Mouse (Mus musculus): Measurements from ENCODE around the gene Ddx54. TPM values are rescaled to one million over a fixed set of nuclear protein-coding genes. Genes with fewer than 3 reads are reported as not detected.

Ddx54 gene
- polyA plus RNA-seq, 1 experiment from 2014 or later, result 46.5 TPM

GRCm38 (mm10) chr5:120620375-120621077 lies 8.0 kb downstream of the Ddx54 start:
- Histone ChIP-seq H3K9ac (no peak overlapping the region), H3K4me1 (peaks cover 8% of the 10 kb centered on the region), H3K36me3 (peaks cover 100% of the 10 kb centered on the region), H3K4me3 (no peak overlapping the region), H3K9me3 (peaks cover 5% of the 10 kb centered on the region), H3K4me2 (replicated peaks) (no peak overlapping the region), H3K27me3 (no peaks in the 10 kb centered on the region), H3K27ac (no peak overlapping the region)
- 74% methylated on average over 18 of the region's 18 CpGs for WGBS
- ATAC-seq (ENCODE audit: low FRiP score, low read depth), result no peak

GRCm38 (mm10) chr5:120621078-120621765 lies 8.7 kb downstream of the Ddx54 start:
- H3K36me3 ChIP-seq, result peaks cover 100% of the 10 kb centered on the region
- no peak overlapping the region for H3K4me2 ChIP-seq (replicated peaks)
- H3K9me3 ChIP-seq, result no peaks in the 10 kb centered on the region
- H3K4me3 ChIP-seq, result no peak overlapping the region
- H3K4me1 ChIP-seq, result peaks cover 8% of the 10 kb centered on the region
- WGBS, result 93% methylated on average over 23 of the region's 23 CpGs
- H3K9ac ChIP-seq, result no peak overlapping the region
- H3K27me3 ChIP-seq, result no peaks in the 10 kb centered on the region
- no peak overlapping the region for H3K27ac ChIP-seq
- ATAC-seq (ENCODE audit: low FRiP score, low read depth), result no peak

GRCm38 (mm10) chr5:120621846-120622197 lies 9.3 kb downstream of the Ddx54 start:
- no peak for ATAC-seq (ENCODE audit: low FRiP score, low read depth)
- Histone ChIP-seq H3K4me2 (replicated peaks) (no peak overlapping the region), H3K27ac (no peak overlapping the region), H3K4me3 (no peak overlapping the region), H3K27me3 (no peaks in the 10 kb centered on the region), H3K9ac (peak overlapping the region; percentile 45; the same call in 1 of the 2 replicates), H3K9me3 (no peaks in the 10 kb centered on the region), H3K4me1 (peaks cover 8% of the 10 kb centered on the region), H3K36me3 (peaks cover 100% of the 10 kb centered on the region)
- WGBS, result 87% methylated on average over 10 of the region's 10 CpGs

GRCm38 (mm10) chr5:120622198-120622851 lies 9.8 kb downstream of the Ddx54 start:
- Histone ChIP-seq H3K4me3 (no peak overlapping the region), H3K36me3 (peaks cover 100% of the 10 kb centered on the region), H3K4me1 (peaks cover 8% of the 10 kb centered on the region), H3K9me3 (no peaks in the 10 kb centered on the region), H3K9ac (peak overlapping the region; percentile 45; the same call in 1 of the 2 replicates), H3K27me3 (no peaks in the 10 kb centered on the region), H3K27ac (no peak overlapping the region), H3K4me2 (replicated peaks) (no peak overlapping the region)
- 47% methylated on average over 5 of the region's 5 CpGs for WGBS
- no peak for ATAC-seq (ENCODE audit: low FRiP score, low read depth)

- Histone ChIP-seq H3K27me3 (peaks cover 1% of the 10 kb centered on the region; the same call in 1 of the 2 replicates), H3K4me1 (peaks cover 14% of the 10 kb centered on the region), H3K4me2 (replicated peaks) (no peak overlapping the region), H3K9ac (no peak overlapping the region), H3K4me3 (no peak overlapping the region), H3K27ac (no peak overlapping the region), H3K36me3 (peaks cover 95% of the 10 kb centered on the region), H3K9me3 (no peaks in the 10 kb centered on the region)
- no peak for ATAC-seq (ENCODE audit: low FRiP score, low read depth)
- 95% methylated on average over 10 of the region's 10 CpGs for WGBS
Measured at GRCm38 (mm10) chr5:120624427-120624826, 11.9 kb downstream of the Ddx54 start.

GRCm38 (mm10) chr5:120626399-120626798 lies 13.9 kb downstream of the Ddx54 start:
- Histone ChIP-seq H3K4me1 (peaks cover 18% of the 10 kb centered on the region), H3K9ac (no peak overlapping the region), H3K4me2 (replicated peaks) (no peak overlapping the region), H3K27me3 (peaks cover 21% of the 10 kb centered on the region), H3K36me3 (peaks cover 76% of the 10 kb centered on the region), H3K27ac (no peak overlapping the region), H3K9me3 (no peaks in the 10 kb centered on the region), H3K4me3 (no peak overlapping the region)
- no peak for ATAC-seq (ENCODE audit: low FRiP score, low read depth)
- WGBS, result 29% methylated on average over 19 of the region's 19 CpGs

- peaks cover 63% of the 10 kb centered on the region for H3K36me3 ChIP-seq
- no peak overlapping the region for H3K4me2 ChIP-seq (replicated peaks)
- no peak overlapping the region for H3K4me3 ChIP-seq
- peaks cover 32% of the 10 kb centered on the region for H3K27me3 ChIP-seq
- H3K9me3 ChIP-seq, result peaks cover 6% of the 10 kb centered on the region; the same call in 1 of the 2 replicates
- H3K9ac ChIP-seq, result no peak overlapping the region
- 0 out of 2 replicates have a peak, but pooled peaks have one; percentile 29 for ATAC-seq (ENCODE audit: low FRiP score, low read depth)
- 90% methylated on average over 15 of the region's 15 CpGs for WGBS
- no peak overlapping the region; the same call in 1 of the 2 replicates for H3K27ac ChIP-seq
- peaks cover 10% of the 10 kb centered on the region for H3K4me1 ChIP-seq
Measured at GRCm38 (mm10) chr5:120627515-120628300, 15.2 kb downstream of the Ddx54 start.

- peaks cover 35% of the 10 kb centered on the region for H3K27me3 ChIP-seq
- H3K27ac ChIP-seq, result no peak overlapping the region
- 58% methylated on average over 7 of the region's 7 CpGs for WGBS
- H3K4me2 ChIP-seq (replicated peaks), result no peak overlapping the region
- peaks cover 53% of the 10 kb centered on the region for H3K36me3 ChIP-seq
- H3K4me3 ChIP-seq, result no peak overlapping the region
- H3K9ac ChIP-seq, result no peak overlapping the region
- ATAC-seq (ENCODE audit: low FRiP score, low read depth), result no peak
- peaks cover 10% of the 10 kb centered on the region for H3K4me1 ChIP-seq
- H3K9me3 ChIP-seq, result peaks cover 6% of the 10 kb centered on the region; the same call in 1 of the 2 replicates
Measured at GRCm38 (mm10) chr5:120628624-120629023, 16.1 kb downstream of the Ddx54 start.

GRCm38 (mm10) chr5:120631128-120631527 lies 18.6 kb downstream of the Ddx54 start:
- 8% methylated on average over 29 of the region's 29 CpGs for WGBS
- no peak overlapping the region for H3K27ac ChIP-seq
- ATAC-seq (ENCODE audit: low FRiP score, low read depth), result no peak
- peak overlapping the region; percentile 48; the same call in 1 of the 2 replicates for H3K9ac ChIP-seq
- H3K4me1 ChIP-seq, result peaks cover 10% of the 10 kb centered on the region
- peaks cover 43% of the 10 kb centered on the region for H3K27me3 ChIP-seq
- H3K4me2 ChIP-seq (replicated peaks), result peak overlapping the region; percentile 56
- H3K9me3 ChIP-seq, result peaks cover 6% of the 10 kb centered on the region; the same call in 1 of the 2 replicates
- peaks cover 28% of the 10 kb centered on the region for H3K36me3 ChIP-seq
- H3K4me3 ChIP-seq, result peak overlapping the region; percentile 22

- WGBS, result 96% methylated on average over 5 of the region's 5 CpGs
- ATAC-seq (ENCODE audit: low FRiP score, low read depth), result no peak
- peaks cover 43% of the 10 kb centered on the region for H3K27me3 ChIP-seq
- no peak overlapping the region for H3K4me2 ChIP-seq (replicated peaks)
- peaks cover 10% of the 10 kb centered on the region for H3K4me1 ChIP-seq
- H3K27ac ChIP-seq, result no peak overlapping the region
- no peak overlapping the region for H3K9ac ChIP-seq
- peaks cover 21% of the 10 kb centered on the region for H3K36me3 ChIP-seq
- no peak overlapping the region for H3K4me3 ChIP-seq
- H3K9me3 ChIP-seq, result peaks cover 6% of the 10 kb centered on the region; the same call in 1 of the 2 replicates
Measured at GRCm38 (mm10) chr5:120631892-120632291, 19.4 kb downstream of the Ddx54 start.

GRCm38 (mm10) chr5:120634131-120634530 lies 21.6 kb downstream of the Ddx54 start, which contains the start of gene Cfap73:
Gene Cfap73 (minus strand): TSS chr5:120634235.
- Histone ChIP-seq H3K27ac (no peak within 1 kb of the TSS), H3K9ac (no peak within 1 kb of the TSS), H3K4me1 (peaks cover 4% of the 10 kb centered on the region; the same call in 1 of the 2 replicates), H3K36me3 (no peaks in the 10 kb centered on the region), H3K4me3 (no peak within 1 kb of the TSS), H3K9me3 (peaks cover 6% of the 10 kb centered on the region; the same call in 1 of the 2 replicates), H3K4me2 (replicated peaks) (no peak within 1 kb of the TSS), H3K27me3 (peaks cover 43% of the 10 kb centered on the region)
- 64% methylated on average over 9 of the region's 9 CpGs for WGBS
- ATAC-seq (ENCODE audit: low FRiP score, low read depth), result no peak
